Mouse (Mus musculus): ENCODE data around the gene Acap1.
"Not testable (repeated sequence)": the region's sequence is repeated elsewhere in the genome, so short reads cannot be mapped to it uniquely, and the experiment has no call there.

The Acap1 gene

DNA sequence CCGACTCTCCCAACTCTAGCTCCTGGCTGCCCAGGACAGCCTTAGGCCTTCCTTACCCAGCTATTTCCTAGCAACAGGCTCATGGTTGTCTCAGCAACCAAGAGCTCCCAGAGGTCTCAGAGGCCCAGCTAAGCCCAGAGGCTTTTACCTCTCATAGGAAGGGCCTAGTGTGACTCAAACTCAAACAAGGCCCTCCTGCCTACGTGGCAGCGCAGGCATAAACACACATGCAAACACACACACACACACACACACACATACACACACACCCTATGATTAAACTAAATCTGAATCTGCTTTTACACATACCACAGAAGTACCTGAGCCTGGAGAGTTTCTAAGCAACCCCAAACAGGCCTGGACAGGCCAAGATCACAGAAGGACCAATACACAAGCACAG is 16.9 kb downstream of the Acap1 start:
- intact Hi-C loops (cut with DNase I) = loop anchor here (5.0 kb wide), 2 partner anchors 71 to 111 kb away; partner anchors contain the start of genes Tmem102 and Zbtb4

DNA sequence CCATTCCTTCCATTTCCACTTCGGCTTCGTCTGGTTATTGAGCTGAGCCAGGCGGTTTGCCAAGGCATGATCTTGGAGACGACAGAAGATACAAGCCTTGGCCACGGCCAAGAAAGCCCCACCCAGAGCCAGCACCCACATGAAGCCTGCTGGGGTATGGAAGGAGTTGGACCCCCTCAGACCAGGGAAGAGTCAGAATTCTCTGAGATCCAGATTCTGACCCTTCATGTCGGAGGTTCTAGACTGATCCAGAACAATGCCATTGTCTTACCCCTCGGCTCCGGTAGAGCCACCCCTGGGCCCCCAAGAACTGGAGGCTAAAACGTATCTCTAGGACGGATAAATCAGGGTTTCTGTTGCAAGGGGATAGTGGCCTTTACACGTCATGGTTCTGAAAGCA is 17.5 kb downstream of the Acap1 start, which contains the start of gene Tmem95:
Gene Tmem95, minus strand, starts transcription at position 141 of the 400 bp plus-strand sequence.
- intact Hi-C loops (cut with DNase I) = loop anchor here (5.0 kb wide), 2 partner anchors 71 to 111 kb away; partner anchors contain the start of genes Tmem102 and Zbtb4

DNA sequence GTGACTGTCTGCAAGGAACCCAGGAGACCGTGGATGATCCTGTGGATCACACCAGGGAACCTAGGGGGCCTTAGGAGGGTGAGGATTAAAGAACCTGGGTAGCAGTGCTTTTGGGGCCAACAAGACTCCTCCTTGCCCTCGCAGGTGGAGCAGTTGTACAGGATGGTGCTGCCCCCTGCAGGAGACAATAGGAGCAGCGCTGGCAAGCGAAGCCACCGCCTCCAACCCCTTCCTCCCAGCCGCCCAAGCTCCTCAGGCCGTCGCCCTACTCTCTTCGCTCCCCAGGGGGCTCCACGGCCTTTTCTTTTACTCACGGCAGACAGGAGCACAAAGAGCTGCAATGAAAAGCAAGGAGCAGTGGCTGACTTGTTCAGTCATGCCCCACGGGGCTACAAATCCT is 18.5 kb downstream of the Acap1 start:
- intact Hi-C loops (cut with DNase I) = loop anchor here (5.0 kb wide), 2 partner anchors 70 to 110 kb away; partner anchors contain the start of genes Tmem102 and Zbtb4

DNA sequence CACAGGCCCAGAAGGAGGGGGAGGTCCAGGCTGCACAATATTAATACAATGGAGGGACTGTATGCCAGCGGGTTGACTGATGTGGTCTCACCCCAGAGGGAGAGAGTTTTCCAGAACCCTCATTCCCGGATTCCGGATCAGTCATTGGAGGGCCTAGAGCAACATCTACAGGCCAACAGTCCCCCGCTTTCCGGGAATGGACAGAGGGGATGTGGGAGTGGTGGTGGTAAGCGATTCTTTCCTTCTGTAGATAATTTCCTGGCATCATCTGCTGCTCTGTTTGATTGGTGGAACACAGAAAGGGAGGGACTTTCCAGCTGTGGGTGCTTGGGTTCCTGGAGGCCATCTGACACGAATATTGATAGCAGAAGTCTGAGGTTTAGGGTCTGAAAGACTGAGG is 19.2 kb downstream of the Acap1 start:
- intact Hi-C loops (cut with DNase I) = loop anchor here (5.0 kb wide), 2 partner anchors 69 to 109 kb away; partner anchors contain the start of genes Tmem102 and Zbtb4

DNA sequence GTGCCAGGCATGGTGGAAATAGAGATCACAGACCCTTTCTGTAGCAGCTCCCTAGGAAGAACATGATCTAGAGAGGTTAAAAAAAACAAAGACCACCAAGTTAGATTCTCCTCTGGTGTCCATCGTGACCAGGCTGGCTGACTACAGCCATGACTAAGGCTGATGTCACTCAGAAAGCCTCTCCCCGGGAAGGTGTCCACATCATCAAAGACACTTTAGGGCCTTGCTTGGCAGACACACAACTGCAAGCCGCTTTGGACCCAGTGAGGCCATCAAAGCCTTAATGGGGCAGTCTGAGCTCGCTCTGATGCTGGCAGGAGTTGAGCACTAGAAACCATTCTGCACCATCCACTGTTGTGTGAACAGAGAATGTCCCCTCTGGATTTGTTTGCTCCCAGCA is 22.9 kb downstream of the Acap1 start:
- intact Hi-C loops (cut with DNase I) = no loop called here

DNA sequence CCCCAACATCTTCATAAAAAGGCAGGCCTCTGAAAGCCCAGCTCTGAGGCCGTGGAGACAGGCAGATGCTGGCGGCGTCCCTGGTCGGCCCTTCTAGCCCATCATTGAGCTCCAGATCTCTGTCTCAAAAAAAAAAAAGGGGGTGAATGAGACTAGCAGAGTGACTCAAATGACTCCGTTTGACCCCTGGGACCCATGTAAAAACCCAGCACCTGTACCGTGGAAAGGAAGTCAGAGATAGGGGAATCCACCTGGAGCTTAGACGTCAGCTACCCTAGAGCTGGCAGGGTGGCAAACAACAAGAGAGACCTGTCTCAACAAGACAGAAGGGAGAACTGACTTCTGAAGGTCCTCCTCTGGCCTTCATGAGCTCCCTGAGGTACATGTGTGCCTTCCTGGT is 23.5 kb downstream of the Acap1 start:
- intact Hi-C loops (cut with DNase I) = no loop called here

DNA sequence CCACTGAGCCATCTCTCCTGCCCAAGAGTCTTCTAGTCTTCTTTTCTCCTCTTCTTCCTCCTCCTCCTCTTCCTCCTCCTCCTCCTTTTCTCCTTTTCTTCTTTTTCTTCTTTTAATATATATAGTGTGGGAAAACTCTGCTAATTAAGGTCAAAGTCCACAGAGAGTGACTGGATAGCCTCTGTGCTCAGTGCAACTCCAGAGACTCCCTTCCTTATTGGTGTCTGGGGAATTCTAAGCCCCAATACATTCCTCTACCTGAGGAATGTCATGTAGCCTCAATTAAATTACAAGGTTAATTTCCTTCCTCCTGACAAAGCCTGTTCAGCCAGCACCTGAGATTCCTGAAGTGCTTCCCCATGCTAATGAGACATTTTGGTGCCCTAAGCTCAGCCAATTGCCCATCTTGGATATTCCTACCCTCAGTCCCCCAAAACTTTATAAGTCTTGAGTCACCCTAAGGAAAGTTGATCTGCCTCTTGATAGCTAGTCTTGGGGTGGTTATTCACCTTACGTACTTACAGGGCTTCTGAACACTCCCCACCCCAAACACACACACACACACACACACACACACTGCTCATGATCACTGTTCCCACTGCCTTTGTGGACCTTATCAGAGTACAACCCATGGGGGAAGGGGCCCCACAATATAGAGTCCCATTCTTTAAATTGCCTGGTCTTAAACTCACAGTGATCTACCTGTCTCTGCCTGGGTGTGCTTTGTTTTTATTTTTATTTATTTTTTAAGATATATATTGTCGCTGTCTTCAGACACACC is 24.9 kb downstream of the Acap1 start:
- intact Hi-C loops (cut with DNase I) = no loop called here

DNA sequence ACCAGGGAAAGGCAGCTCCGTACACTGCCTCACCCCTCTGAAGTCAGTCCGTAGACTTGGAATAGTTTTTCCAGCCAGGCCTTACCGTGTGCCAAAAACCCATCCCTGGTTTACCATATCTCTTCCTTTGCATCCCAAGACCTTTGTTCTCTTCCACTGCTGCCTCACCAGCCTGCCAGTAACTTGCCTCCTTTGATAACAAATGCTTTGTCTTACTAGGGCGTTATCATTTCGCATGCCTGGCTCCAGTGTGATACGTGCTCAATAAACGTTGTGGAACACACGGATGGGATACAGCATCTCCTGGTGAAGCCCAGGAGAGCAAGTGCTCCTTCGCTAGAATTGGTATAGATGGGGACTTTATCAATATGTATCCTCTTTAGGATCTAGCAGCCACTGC is 28.0 kb downstream of the Acap1 start:
- intact Hi-C loops (cut with DNase I) = no loop called here

DNA sequence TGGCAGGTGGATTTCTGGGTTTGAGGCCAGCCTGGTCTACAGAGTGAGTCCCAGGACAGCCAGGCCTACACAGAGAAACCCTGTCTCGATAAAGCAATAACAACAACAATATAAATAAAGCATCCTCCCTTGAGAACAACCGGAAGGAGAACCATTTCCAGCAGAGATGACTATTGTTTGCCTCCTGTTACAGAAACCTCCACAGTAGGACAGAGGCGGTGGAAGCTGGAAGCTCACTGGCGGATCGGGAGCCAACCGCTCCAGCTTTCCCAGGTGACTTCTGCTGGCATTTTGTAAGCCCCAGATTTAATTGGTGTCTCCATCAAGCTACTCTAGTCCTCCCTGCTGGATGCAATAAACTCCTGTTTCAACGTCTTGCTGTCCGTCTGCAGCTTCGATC is 29.8 kb downstream of the Acap1 start:
- intact Hi-C loops (cut with DNase I) = no loop called here

DNA sequence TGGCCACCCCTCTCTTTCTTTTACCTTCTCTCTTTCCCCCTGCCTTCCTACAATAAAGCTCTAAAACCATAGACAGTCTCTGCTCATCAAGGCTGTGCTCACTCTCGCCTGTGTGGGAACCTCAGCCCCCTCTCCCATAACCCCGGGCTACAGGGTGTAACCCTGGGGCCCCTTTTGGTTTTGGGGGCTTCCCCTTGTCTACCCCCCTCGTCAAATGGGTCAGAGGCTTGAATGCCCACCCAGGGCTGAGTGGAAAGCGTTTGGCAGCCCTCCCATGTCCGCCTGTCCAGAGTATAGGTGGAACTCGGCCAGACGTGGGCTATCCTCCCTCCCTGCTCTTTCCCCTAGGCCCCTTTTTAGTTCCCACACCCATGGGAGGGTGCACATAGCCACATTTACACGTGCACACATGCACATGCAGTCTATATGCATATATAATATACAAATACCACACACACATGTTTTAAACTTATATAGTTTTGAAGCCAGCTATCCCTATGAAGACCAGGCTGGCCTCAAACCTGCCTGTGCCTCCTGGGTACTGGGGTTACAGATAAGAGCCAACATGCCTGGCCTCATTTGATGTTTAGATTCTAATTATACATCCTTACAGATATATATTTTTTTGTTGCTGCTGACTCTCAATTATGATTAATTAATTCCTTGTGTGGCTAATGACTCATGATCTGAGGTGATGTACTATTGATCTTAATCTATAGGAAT is 31.0 kb downstream of the Acap1 start:
- intact Hi-C loops (cut with DNase I) = no loop called here

DNA sequence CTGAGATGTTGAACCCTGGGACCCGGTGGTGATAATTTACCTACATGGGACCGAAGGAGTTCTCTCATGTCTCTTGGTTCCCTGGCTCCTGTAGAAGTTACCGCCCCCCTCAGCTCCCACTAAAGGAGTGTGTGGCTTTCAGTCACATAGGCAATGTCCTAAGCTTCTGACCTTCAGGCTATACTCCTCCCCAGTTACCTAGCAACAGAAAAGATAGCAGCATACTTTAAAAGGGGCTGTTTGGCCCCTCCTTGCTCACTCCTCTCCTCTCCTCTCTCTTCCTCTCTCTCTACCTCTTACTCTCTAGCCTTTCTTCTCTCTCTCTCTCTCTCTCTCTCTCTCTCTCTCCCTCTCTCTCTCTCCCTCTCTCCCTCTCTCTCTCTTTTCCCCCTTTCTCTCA is 31.6 kb downstream of the Acap1 start:
- intact Hi-C loops (cut with DNase I) = not testable (repeated sequence)

DNA sequence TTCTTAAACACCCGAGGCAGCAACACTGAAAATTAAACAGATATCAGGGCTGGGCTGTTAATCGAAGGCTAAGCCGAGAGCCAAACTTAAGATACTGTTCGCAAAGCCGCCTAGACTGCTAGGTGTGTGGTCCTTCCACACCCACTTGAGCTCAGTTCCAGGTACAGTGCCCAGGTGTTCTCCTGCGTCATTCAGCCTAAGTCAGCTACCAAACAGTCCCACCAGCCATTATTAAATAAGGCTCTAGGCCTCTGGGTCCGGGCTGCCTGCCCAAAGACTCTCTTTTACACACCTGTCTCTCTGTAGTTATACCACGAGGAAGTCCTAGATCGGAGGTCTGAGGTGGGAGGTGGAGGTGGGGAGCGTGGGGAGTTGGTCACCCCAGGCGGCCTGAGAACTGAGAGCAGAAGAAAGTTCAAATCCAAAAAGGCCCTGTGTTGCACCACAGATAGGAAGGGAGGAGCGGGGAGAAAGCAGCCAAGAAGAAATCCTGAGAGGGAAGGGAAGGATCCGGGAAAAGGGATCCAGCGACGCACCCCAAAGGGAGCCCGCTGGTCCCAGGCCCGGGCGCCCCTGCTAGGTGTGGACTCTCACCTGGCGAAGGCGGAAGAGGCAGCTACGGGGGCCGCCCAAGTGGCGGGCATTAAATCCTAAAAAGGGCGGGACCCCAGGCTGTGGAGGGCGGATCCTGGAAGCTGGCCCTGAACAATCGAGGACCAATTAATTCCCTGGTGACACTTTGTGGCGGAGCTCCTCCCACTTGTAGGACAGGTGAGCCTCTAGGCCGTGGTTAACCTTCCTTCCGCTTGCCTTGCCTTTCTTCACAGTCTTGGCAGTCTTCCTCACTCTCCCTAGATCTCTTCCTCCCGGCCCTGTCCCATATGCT is 37.0 kb downstream of the Acap1 start, which contains the start of gene Tnk1:
Gene Tnk1, minus strand, starts transcription at position 618 of the 886 bp plus-strand sequence.
- intact Hi-C loops (cut with DNase I) = no loop called here

DNA sequence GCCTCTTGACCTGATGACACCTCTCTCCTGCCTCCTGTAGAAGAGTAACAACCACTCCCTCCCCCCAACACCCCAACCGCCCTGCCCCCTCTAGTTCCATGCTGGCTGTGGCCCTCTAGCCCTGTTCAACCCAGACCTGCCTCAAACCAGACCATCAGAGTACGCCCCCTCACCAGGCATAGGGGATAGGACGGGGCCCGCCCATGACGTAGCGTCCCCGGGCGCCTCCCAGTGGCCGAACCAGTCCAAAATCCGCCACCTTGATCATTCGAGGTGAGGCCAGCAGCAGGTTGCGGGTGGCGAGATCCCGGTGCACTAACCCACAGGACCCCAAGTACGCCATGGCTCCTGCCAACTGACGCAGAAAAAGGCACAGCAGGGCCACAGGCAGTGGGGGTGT is 40.0 kb downstream of the Acap1 start:
- intact Hi-C loops (cut with DNase I) = no loop called here

DNA sequence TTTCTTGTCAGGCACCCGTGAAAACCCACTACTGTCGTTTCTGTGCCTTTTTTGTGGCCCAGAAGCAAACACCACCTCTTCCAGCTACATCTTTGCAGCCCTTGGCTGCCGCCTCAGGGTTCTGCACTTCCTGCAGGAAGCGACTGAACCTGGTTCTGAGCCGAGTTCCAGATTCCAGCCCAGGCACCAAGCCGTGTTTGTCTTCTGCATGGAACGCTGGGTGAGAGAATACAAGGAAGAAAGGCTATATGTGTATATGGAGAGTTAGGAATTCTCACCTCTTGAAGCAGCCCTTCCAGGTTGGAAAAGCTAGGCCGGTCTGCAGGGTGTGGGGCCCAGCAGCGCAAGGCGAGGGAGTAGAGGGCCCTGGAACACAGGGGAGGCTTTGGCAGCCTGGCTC is 40.7 kb downstream of the Acap1 start:
- intact Hi-C loops (cut with DNase I) = no loop called here

DNA sequence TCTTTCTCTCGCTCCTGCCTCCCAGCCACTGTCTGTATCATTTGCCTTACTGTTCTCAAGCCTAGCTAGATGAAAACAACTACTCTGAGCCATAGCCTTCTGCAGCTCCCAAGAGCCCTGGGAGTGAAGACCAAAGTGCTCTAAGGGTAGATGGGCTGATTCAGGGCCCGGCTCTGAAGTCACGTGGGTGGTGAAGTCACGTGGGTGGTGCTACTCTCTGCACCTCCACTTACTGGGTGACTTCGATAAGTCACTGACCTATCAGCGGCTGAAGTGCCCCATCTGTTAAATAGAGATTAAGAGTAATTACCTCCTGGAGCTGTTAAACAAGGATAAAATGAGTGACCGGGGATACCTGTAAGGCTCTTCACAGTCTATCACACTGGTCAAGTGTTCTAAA is 41.3 kb downstream of the Acap1 start:
- intact Hi-C loops (cut with DNase I) = no loop called here

DNA sequence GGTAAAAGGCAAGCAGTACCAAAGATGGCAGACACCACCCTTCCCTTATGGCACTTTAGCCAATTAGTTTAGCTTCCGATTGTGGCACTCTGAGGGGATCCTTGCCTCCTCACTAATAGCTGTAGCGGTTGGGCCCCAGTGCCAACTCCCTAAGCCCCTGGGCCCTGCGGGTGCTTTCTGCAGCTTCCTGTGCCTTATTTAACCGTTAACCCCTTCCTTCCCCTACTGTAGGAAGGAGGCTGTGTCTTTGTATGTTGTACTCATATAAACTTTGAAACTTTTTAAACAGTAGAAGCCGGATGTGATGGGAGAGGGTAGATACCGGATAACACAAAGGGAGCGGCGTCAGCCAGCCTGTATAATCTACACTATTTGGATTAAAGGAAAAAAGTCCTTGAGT is 44.6 kb downstream of the Acap1 start:
- intact Hi-C loops (cut with DNase I) = no loop called here

DNA sequence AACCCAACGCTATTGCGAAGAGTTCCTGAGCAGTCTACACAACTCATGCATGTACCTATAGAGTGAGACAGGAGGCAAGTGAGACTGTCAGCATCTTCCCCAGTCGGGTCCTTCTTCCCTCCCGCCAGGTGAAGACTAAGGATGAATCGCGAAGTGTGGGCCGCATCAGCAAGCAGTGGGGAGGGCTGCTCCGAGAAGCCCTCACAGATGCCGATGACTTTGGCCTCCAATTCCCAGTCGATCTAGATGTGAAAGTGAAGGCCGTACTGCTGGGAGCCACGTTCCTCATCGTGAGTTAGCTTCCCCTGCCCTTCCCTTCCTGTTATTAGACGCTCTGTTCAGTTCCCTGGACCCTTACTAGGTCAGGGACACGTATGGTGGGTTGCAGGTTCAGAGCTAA is 45.5 kb downstream of the Acap1 start:
- intact Hi-C loops (cut with DNase I) = no loop called here

DNA sequence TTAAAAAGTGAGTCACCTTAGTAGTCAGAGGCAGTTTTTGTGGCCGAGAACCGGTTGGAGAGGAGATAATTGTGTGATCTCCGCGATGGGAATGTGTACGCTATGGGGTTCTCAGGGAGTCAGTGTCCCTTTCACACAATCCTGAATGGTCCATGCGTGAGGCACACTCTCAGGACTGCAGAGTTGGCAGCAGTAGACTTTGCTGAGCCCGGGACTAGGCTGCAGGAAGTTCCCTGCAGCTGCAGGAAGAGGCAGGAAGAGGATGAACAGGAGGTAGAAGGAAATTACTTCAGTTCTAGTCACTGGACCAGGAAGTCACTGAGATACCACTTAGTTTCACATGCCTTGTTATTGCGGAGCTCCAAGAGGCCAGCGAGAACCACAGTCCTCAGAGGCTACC is 46.2 kb downstream of the Acap1 start:
- intact Hi-C loops (cut with DNase I) = no loop called here

DNA sequence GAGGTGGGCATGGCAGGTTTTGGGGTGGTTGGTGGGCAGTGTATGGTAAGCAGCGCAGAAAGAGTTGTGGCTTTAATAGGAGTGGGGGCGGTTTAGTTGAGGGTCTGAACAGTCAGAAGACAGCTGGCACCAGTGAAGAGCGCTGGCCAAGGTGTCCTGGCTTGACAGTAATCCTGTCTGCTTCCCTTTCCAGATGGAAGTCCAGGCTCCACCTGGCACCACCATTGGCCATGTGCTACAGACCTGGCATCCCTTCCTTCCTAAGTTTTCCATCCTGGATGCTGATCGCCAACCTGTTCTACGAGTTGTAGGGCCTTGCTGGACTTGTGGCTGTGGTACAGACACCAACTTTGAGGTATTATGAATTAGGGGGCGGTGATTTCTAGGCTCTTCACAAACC is 47.3 kb downstream of the Acap1 start:
- intact Hi-C loops (cut with DNase I) = no loop called here

DNA sequence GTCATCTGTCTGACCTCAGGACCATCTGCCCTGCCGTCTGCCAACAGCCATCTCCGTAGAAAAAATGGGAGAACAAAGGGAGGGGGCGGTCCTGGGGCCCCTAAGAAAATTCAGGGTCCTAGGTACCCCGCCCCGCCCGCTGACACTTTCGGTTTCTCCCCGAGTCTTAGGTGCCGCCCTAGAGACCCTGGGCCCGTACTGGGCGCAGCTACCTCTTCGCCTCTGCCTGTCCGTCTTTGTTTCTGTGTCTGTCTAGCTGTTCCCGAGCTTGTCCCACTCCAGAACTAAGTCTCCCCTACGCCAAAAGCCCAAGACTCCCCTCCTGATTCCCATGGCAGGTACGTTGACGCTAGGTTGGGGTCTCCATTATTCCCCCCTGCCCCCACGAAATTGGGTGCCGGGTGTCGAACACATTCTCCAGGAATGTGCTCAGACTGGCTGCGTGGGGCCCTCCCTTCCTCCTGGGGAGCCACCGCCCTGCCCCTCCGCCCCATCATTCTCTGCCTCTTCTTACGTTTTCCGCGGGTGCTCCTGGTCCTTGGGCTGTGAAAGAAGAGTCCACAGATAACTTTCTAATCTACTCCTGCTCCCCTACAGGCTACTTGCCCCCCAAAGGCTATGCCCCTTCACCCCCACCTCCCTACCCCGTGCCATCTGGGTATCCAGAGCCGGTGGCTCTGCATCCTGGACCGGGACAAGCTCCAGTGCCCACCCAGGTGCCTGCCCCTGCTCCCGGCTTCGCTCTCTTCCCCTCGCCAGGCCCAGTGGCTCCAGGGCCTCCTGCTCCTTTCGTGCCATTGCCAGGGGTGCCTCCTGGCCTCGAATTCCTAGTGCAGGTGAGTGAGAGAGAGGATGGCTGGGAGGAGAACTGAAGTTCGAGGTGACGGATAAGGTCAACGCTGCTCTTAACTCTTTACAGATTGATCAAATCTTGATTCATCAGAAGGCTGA is 48.3 kb downstream of the Acap1 start:
- intact Hi-C loops (cut with DNase I) = no loop called here

Measured in adrenal gland (tissue).